Mouse (Mus musculus) hindbrain, embryonic 15.5 days (tissue): ENCODE measurements around the gene Efna5. TPM values are rescaled to one million over a fixed set of nuclear protein-coding genes. Genes with fewer than 3 reads are reported as not detected.

Source experiments
- ATAC-seq: fragments of 200-750 bp; cut with Nextera tagmentation; 2 replicates; pipeline ENCODE4 v1.8.0; 2017; ENCODE audit warnings: low read depth, moderate number of reproducible peaks, moderate TSS enrichment; ENCODE audit not compliant: low FRiP score
- H3K27ac ChIP-seq: fragments of 300-500 bp; sonication (generic); replicated peaks from 2 replicates; pipeline ENCODE4 v1.5.1; 2015; ENCODE audit warnings: mild to moderate bottlenecking, inconsistent platforms
- H3K27me3 ChIP-seq: fragments of 300-500 bp; sonication (generic); 2 replicates; pipeline ENCODE4 v1.6.1; 2015; ENCODE audit warnings: control low read depth, inconsistent platforms
- H3K36me3 ChIP-seq: fragments of 300-500 bp; sonication (generic); 2 replicates; pipeline ENCODE4 v1.6.1; 2015; ENCODE audit warnings: control low read depth, inconsistent platforms
- H3K4me1 ChIP-seq: fragments of 300-500 bp; sonication (generic); replicated peaks from 2 replicates; pipeline ENCODE4 v1.6.1; 2015; ENCODE audit warnings: control low read depth, inconsistent platforms
- H3K4me2 ChIP-seq: fragments of 300-500 bp; sonication (generic); 2 replicates; pipeline ENCODE4 v1.6.1; 2015; ENCODE audit warnings: moderate library complexity, mild to moderate bottlenecking, inconsistent platforms
- H3K4me3 ChIP-seq: fragments of 300-500 bp; sonication (generic); 2 replicates; pipeline ENCODE4 v1.5.1; 2015; ENCODE audit warnings: mild to moderate bottlenecking, inconsistent platforms
- H3K9ac ChIP-seq: fragments of 300-500 bp; sonication (generic); 2 replicates; pipeline ENCODE4 v1.6.1; 2015; ENCODE audit warnings: inconsistent platforms
- H3K9me3 ChIP-seq: fragments of 300-500 bp; sonication (generic); 2 replicates; pipeline ENCODE4 v1.6.1; 2016; ENCODE audit warnings: control low read depth, inconsistent platforms
- WGBS: fragments of 180-500 bp; shearing (Covaris S2); methylation state at CpG from one replicate; pipeline ENCODE4 v1.1.7; 2015; 5-methylcytosine and 5-hydroxymethylcytosine counted together
- polyA plus RNA-seq: library from polyadenylated mRNA; unstranded; fragments of >200 nt; fragmentation: Nextera tagmentation; extraction: Ambion mirVana; gene quantifications from 2 replicates; pipeline ENCODE4 v1.2.1, GENCODE M21; 2015

Gene Efna5
- polyA plus RNA-seq, 1 experiment from 2014 or later: 38.5 TPM

DNA sequence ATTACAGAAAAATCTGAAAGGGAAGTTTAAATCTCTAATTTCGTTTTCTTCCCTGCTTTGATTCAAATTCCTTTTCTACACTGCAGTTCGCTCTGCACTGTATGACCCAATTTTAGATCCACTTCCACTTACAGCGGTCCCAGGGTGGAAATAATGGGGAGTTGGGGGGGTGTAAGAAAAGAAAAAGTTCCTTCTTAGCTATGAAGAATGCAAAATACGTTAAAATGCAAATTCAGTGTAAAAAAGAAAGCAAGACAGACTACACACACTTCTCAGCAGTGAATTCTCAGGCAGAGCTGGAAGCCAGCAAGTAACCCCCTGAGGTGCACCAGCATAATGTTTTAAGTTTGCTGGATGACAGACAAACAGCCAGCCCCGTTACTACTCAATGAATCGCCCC, 174.7 kb downstream of the Efna5 start:
- no peaks in the 10 kb centered on the region for H3K4me1 ChIP-seq
- no peaks in the 10 kb centered on the region for H3K36me3 ChIP-seq
- 38% methylated on average over 6 of the region's 6 CpGs for WGBS
- no peaks in the 10 kb centered on the region for H3K27me3 ChIP-seq
- no peak overlapping the region for H3K4me3 ChIP-seq
- no peak overlapping the region for H3K9ac ChIP-seq
- H3K9me3 ChIP-seq: no peaks in the 10 kb centered on the region
- no peak overlapping the region for H3K4me2 ChIP-seq
- H3K27ac ChIP-seq: no peak overlapping the region
- no peak for ATAC-seq

GRCm38 (mm10) chr17:62702020-62702814, 178.9 kb downstream of the Efna5 start:
- 52% methylated on average over 9 of the region's 9 CpGs for WGBS
- Histone ChIP-seq H3K4me2 (no peak overlapping the region), H3K4me3 (no peak overlapping the region), H3K36me3 (no peaks in the 10 kb centered on the region), H3K27ac (no peak overlapping the region), H3K4me1 (peaks cover 10% of the 10 kb centered on the region), H3K9me3 (no peaks in the 10 kb centered on the region), H3K27me3 (no peaks in the 10 kb centered on the region), H3K9ac (no peak overlapping the region)
- no peak for ATAC-seq

DNA sequence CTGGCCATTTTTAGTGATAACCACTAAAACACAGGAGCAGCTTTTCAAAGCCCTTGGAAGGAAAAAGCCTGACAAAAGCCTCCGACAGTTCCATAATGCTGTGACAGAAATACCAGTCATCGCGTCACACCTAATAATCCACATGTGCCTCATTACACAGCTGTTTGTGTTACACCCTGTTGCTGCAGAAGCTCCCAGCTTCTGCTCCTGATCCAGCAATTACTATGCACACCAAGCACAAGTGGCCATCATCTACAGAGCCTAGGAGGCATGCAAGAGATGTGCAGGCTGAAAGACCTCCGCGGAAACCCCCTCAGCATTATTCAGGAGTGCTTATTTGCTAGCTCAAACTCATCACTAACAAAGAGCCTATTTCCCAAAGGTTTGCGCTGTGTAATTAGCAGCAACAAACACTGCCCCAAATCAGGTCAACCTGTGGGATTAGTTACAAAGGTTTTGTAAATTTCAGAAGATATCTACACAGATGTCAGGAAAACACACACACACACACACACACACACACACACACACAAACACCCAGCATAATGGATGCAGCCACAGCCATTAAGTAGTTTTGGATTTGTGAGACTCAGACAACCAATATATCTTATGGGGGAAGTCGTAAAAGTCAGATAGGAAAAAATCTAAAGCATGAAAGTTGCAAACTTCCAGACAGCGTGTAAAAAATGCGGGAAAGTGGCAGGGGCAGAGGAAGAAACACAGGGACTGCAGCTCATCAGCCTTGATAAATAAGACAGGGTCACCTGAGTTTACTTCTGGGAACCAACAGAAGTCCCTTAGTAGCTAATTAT, 180.1 kb downstream of the Efna5 start:
- WGBS: 49% methylated on average over 9 of the region's 9 CpGs
- H3K36me3 ChIP-seq: no peaks in the 10 kb centered on the region
- no peaks in the 10 kb centered on the region for H3K27me3 ChIP-seq
- H3K27ac ChIP-seq: no peak overlapping the region
- no peaks in the 10 kb centered on the region for H3K9me3 ChIP-seq
- peak overlapping the region; percentile 18; the same call in 1 of the 2 replicates for H3K4me2 ChIP-seq
- no peak; the same call in 1 of the 2 replicates for ATAC-seq
- H3K9ac ChIP-seq: no peak overlapping the region
- peaks cover 10% of the 10 kb centered on the region for H3K4me1 ChIP-seq
- H3K4me3 ChIP-seq: no peak overlapping the region

DNA sequence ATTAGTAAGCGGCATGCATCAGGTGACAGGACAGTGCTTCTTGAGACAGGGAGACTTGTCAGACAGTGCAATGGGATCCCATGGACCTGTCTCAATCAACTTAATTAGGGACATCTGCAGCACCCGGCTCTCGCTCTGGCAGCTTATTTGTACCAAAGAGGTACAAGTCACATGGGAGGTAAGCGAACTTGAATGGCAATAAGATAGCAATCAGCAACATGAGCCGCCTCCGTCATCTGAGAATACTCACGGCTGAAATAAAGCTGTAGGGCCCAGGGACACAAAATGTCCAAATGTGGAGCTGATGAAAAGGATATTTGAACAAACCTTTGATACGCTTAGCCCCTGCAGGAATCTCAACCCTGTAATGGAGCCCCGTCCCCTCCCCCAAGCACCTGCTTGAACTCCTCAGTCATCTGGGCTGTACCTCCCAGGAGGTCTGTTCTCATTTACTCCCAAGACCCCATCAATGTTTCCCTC, 186.1 kb downstream of the Efna5 start:
- Histone ChIP-seq H3K9ac (no peak overlapping the region), H3K27ac (no peak overlapping the region), H3K4me1 (peaks cover 6% of the 10 kb centered on the region; the same call in 1 of the 2 replicates), H3K27me3 (no peaks in the 10 kb centered on the region), H3K9me3 (no peaks in the 10 kb centered on the region), H3K36me3 (no peaks in the 10 kb centered on the region), H3K4me2 (no peak overlapping the region), H3K4me3 (no peak overlapping the region)
- WGBS: 71% methylated on average over 9 of the region's 9 CpGs
- ATAC-seq: no peak

DNA sequence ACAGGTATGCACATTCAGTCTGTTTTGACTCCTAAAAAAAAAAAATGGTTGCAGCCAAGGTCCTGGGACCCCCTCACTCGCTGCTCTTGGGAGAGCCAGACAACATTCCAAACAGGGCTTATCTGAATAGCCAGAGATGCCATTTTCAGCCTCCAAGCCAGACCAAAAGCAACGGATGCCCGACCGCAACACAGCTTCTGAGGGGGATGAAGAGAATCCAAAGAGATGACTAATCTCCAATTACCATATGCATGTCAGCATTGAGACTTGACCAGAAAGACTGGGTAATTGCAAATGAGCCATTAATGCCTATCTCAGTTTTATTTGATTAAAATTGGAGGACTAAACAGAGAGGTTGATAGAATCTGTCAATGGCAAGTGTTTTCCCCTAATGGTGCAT, 188.9 kb downstream of the Efna5 start:
- Histone ChIP-seq H3K9me3 (no peaks in the 10 kb centered on the region), H3K4me3 (no peak overlapping the region), H3K27me3 (no peaks in the 10 kb centered on the region), H3K27ac (peak overlapping the region; percentile 27; the same call in 1 of the 2 replicates), H3K4me2 (no peak overlapping the region), H3K36me3 (no peaks in the 10 kb centered on the region), H3K9ac (no peak overlapping the region), H3K4me1 (peaks cover 6% of the 10 kb centered on the region; the same call in 1 of the 2 replicates)
- 37% methylated on average over 4 of the region's 4 CpGs for WGBS
- ATAC-seq: no peak

DNA sequence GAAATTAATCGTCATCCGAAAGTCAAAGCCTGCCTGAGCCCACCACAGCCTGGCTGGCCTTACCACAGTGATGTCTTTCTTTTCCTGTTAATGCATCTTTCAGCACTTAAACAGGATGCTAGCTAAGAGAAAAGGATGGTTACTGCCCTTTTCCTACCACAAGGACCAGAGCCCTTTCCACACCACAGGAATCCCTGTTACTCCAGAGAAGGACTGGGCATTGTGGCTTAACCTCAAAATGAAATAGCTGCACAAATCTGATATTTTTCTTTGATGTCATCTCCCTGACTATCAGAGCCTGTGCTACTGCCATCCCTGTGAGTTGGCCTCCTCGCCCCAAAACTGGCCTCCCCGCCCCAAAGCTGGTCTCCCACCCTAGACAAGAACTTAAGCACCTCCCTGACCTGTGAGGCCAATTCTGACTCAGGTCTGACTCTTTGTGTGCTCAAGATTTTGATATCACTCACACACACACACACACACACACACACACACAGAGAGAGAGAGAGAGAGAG, 189.9 kb downstream of the Efna5 start:
- Histone ChIP-seq H3K4me2 (no peak overlapping the region), H3K36me3 (no peaks in the 10 kb centered on the region), H3K27ac (no peak overlapping the region), H3K4me3 (no peak overlapping the region), H3K9ac (0 out of 2 replicates have a peak overlapping the region, but pooled peaks have one; percentile 7), H3K4me1 (peaks cover 6% of the 10 kb centered on the region; the same call in 1 of the 2 replicates), H3K9me3 (no peaks in the 10 kb centered on the region), H3K27me3 (no peaks in the 10 kb centered on the region)
- 86% methylated on average over 4 of the region's 4 CpGs for WGBS
- ATAC-seq: no peak

GRCm38 (mm10) chr17:62690256-62690655, 190.9 kb downstream of the Efna5 start:
- H3K9me3 ChIP-seq: no peaks in the 10 kb centered on the region
- H3K36me3 ChIP-seq: no peaks in the 10 kb centered on the region
- no peaks in the 10 kb centered on the region for H3K27me3 ChIP-seq
- no peak overlapping the region for H3K27ac ChIP-seq
- no peak; the same call in 1 of the 2 replicates for ATAC-seq
- peaks cover 6% of the 10 kb centered on the region; the same call in 1 of the 2 replicates for H3K4me1 ChIP-seq
- H3K4me2 ChIP-seq: no peak overlapping the region
- H3K9ac ChIP-seq: no peak overlapping the region
- no peak overlapping the region for H3K4me3 ChIP-seq
- 59% methylated on average over 8 of the region's 8 CpGs for WGBS

DNA sequence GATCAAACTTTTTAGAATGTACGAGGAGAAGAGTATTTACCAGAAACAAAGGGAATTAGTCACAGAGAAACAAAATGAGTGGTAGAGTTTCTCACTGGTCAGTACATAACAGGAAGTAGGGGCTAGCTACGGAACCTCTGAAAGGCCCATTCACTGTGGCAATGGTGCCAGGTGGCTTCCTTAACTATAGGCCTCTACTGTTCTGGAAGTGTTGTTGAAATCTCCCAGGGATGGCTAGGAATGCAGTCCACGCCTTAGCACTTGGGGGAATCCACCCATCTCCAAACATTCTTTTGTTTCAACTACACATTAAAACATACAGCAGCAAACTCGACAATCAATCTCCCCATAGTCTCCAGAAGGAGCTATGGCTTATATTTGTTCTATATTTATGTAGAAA, 191.5 kb downstream of the Efna5 start:
- no peak for ATAC-seq
- Histone ChIP-seq H3K4me3 (no peak overlapping the region), H3K4me2 (no peak overlapping the region), H3K27ac (no peak overlapping the region), H3K27me3 (no peaks in the 10 kb centered on the region), H3K9me3 (no peaks in the 10 kb centered on the region), H3K4me1 (peaks cover 6% of the 10 kb centered on the region; the same call in 1 of the 2 replicates), H3K36me3 (no peaks in the 10 kb centered on the region), H3K9ac (no peak overlapping the region)
- 75% methylated on average over 4 of the region's 4 CpGs for WGBS

DNA sequence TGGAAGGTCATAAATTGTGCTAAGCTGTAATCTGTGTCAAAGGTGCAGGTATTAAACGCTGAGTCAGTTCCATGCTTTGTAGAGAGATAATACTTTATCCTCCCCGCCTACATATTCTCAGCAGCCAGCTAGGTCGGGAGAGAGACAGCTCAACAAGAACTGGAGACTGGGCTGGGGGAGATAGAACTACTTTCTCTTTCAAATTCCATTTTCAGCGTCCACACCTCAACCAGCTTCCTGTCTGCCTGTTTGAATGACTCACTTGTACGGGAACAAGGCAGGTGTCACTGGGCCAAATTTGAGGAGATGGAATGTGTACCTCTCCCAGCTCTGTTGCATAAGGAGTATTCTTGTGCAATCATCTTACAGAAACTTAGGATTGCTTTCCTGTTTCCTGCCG, 193.7 kb downstream of the Efna5 start:
- Histone ChIP-seq H3K9ac (no peak overlapping the region), H3K9me3 (no peaks in the 10 kb centered on the region), H3K27ac (no peak overlapping the region), H3K27me3 (no peaks in the 10 kb centered on the region), H3K4me2 (no peak overlapping the region), H3K4me3 (no peak overlapping the region), H3K4me1 (peaks cover 5% of the 10 kb centered on the region; the same call in 1 of the 2 replicates), H3K36me3 (no peaks in the 10 kb centered on the region)
- ATAC-seq: no peak
- WGBS: 56% methylated on average over 6 of the region's 6 CpGs

DNA sequence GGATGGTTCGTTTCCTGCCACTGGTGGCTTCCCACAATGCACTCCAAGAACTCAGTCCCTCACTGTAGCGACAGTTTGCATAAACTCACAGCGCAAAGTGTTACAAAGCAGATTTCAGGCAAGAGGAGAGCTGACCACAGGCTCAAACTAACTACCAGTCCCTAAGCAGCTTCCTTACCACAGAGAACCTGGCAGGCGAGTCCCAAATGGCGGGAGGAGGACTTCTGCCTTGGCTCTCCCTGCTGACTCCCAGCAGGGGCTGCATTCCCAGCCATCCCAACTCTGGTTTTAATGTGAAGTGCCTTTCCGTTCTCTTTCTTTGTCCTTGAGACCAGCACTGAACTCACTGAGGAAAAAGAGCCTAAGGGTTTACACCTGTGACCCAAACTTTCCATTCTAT, 195.9 kb downstream of the Efna5 start:
- H3K4me1 ChIP-seq: no peaks in the 10 kb centered on the region
- no peaks in the 10 kb centered on the region for H3K9me3 ChIP-seq
- no peak overlapping the region for H3K9ac ChIP-seq
- H3K36me3 ChIP-seq: no peaks in the 10 kb centered on the region
- no peak overlapping the region for H3K27ac ChIP-seq
- H3K4me3 ChIP-seq: no peak overlapping the region
- 59% methylated on average over 6 of the region's 6 CpGs for WGBS
- H3K4me2 ChIP-seq: no peak overlapping the region
- no peak for ATAC-seq
- no peaks in the 10 kb centered on the region for H3K27me3 ChIP-seq

- WGBS: 95% methylated on average over 5 of the region's 5 CpGs
Measured at GRCm38 (mm10) chr17:62683142-62683541, 198.0 kb downstream of the Efna5 start.

DNA sequence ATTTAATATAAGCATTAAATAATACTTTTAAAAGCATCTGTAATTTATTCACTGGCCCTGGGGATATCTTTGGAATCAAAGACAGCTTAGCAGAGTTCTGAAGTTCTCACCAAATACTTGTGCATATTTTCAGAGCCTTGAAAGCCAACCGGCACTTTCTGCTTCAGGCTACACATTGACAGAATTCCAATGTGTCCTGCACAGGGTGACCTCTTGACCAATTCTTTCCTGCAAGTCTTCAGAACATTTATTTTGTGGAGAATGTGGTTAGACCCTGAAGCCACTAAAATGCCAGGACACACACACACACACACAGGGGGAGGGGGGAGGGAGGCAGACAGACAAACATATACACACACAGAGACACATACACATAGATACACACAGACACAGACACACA, 199.4 kb downstream of the Efna5 start:
- Histone ChIP-seq H3K4me2 (no peak overlapping the region), H3K27ac (no peak overlapping the region), H3K9me3 (no peaks in the 10 kb centered on the region), H3K9ac (no peak overlapping the region), H3K36me3 (no peaks in the 10 kb centered on the region), H3K4me1 (no peaks in the 10 kb centered on the region), H3K27me3 (no peaks in the 10 kb centered on the region), H3K4me3 (no peak overlapping the region)
- 59% methylated on average over 1 of the region's 1 CpGs for WGBS
- ATAC-seq: no peak

More at GRCm38 (mm10) chr17:62683142-62683541, 198.0 kb downstream of the Efna5 start:
- Histone ChIP-seq H3K9me3 (no peaks in the 10 kb centered on the region), H3K27ac (no peak overlapping the region), H3K4me2 (no peak overlapping the region), H3K36me3 (no peaks in the 10 kb centered on the region), H3K4me1 (no peaks in the 10 kb centered on the region), H3K4me3 (no peak overlapping the region), H3K9ac (no peak overlapping the region), H3K27me3 (no peaks in the 10 kb centered on the region)
- no peak for ATAC-seq
